Mouse (Mus musculus) T-helper 2 cell (primary cell): ENCODE results near the gene Heatr5a.

Experiments used
- in situ Hi-C: fragments of 300-600 bp; cut with MboI, MseI; formaldehyde crosslinking; loops from one replicate; pipeline ENCODE4 v1.15.1; 2025; ENCODE audit warnings: high pct_unique_total_duplicates

Gene Heatr5a

DNA sequence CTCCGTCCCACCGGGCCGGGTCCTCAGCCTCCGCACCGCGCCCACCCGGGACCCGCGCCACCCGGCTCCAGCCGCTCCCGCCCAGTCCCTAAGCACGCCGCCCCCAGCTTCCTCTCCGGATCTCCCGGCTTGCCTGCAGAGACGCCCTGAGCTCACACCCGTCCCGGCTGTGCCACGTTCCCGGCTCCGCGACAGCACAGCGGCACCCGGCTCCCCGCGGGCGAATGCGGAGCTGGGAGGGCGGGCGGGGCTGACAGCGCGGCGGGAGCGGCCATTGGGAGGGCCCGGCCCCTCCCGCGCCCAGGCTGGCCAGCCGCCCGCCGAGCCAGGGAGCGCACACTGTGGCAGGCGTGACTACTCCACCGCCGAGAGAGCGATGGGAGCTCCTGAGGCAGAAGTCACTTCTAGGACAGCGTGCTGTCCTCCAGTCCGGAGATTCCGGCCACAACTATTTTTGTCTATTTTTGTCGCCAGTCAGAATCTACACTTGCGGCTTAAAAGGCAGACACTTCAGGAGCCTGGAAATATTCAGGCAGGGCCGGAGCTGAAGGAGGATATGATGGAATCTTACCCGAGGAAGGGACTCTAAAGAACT is at the start of gene Heatr5a:
Gene Heatr5a (minus strand): TSS at position 252 of the 595 bp plus-strand sequence.
- in situ Hi-C loops = no loop called here

DNA sequence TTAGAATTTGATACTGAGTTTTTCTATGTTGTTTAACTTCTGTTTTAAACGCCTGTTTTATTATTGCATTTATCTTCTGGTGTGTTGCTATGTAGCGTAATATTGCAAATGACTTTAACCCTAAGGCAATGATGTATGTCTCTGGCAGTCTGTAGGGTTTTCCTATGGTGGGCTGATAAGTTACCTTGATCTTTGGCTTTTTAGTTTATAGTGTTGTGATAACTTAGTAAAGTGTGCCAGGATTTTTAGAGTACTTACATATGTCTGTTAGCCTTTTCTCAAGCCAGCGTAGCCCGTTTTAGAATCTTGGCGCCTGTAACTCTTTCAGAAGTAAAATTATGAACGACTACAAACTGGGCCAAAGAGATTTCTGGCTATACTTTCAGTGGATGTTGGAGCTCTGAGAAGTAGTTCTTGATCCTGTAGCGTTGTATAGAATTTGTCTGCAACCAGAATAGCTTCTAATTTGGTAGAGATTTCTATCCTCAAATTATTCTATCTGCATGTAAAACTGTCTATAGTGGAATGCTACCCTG is 43.4 kb upstream of the Heatr5a start:
- in situ Hi-C loops = loop anchor here (10.0 kb wide), 1 partner anchor 620 kb away; no protein-coding TSS in a partner anchor

DNA sequence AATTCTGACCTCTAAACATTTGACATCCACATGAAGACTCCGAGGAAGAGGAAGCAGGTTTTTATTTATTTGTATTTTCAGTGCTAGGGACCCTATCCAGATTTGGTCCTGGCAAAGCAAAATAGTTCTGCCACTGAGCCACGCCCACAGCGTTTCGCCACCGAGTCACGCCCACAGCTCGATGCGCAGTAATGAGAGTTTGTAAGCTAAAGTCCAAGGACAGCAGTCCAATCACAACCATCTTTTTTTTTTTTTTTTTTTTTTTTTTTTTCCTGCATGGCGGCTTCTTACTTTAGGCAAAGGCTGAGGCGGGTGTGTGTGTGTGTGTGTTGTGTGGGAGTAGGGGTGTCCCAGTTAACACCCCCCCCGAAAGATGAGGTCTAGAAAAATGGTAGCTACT is 42.9 kb upstream of the Heatr5a start:
- in situ Hi-C loops = loop anchor here (10.0 kb wide), 1 partner anchor 621 kb away; no protein-coding TSS in a partner anchor

DNA sequence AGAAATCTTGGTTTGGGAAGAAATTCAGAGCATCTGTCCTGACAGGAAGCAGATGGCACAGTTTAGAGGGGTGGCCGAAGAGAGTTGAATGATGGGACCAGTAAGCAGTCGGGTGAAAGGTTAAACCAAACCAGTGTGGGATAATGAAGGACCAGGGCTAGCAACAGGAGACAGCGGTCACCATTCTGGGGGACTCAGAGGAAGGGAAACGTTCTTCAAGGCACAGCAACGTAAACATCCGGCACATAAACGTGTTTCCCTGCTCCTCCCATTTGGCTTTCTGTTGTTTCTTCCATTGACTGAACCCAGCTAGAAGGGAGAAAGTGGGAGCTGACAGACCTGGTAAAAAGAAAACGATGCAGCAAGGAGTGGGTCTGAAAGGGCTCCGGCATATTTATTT is 42.2 kb upstream of the Heatr5a start:
- in situ Hi-C loops = loop anchor here (10.0 kb wide), 1 partner anchor 622 kb away; no protein-coding TSS in a partner anchor

DNA sequence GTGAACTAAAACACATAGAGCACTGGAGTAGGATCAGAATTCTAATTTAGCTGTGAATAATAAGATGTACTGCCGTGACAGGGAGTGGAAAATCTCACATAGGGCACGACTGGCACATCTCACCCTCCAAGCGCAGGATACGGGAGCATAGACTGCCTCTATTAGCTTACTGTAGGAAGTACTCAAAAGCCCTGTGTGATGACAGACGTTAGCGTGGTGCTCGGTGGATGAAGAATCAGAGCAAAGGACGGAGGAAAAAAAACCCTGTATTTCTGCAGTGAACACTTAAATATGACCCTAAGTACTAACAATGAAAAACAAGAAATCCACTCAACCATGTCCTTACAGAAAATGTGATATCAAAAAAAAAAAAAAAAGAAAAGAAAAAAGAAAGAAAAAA is 41.0 kb upstream of the Heatr5a start:
- in situ Hi-C loops = loop anchor here (10.0 kb wide), 1 partner anchor 623 kb away; no protein-coding TSS in a partner anchor

DNA sequence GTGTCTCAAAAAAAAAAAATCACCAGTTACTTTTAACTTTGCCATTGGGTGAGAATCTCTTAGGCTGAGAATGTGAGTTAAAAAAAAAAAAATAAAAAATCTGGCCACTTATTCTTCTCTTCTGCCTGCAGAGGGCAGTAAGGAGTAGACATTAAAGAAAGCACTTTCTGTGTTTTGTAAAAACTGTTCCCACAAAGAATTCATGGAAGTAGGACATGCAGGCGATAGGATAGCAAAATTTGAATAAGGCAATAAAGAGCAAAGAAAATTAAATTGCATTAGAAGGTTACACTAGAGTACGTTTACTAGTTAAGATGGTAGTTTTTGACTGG is 39.5 kb upstream of the Heatr5a start:
- in situ Hi-C loops = loop anchor here (10.0 kb wide), 1 partner anchor 624 kb away; no protein-coding TSS in a partner anchor

DNA sequence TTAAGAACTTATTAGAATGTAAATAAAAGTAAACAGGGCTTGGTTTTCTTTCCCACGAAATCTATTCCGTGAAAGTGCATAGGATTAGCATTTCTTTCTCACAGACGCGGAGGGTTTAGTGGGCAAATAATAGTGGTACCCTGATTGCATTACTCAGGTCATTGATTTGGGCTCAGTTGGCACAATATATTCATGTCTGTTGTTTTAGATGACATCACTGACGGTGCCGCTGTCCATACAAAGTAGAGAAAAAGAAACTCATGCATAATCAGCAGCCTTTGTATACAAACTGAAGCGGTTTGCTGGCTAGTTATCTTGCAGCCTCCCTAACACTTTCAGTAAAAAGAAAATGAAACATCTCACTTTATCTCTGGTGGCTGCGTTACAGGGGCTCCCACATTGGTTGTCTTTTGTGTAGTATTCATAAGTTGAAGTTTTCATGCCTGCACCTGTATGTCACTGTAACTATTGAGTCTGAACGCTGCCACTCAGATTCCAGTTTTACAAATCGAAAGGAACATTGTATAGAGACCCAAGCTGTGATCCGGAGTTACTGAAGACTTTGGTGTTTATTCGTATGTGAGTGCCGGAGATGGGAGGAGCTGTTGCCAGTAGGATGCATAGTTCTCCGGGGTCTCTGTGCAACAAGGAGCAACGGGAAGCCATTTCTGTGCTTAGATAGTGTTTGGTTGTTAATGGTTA is 39.0 kb upstream of the Heatr5a start:
- in situ Hi-C loops = loop anchor here (5.0 to 10.0 kb wide), 2 partner anchors 198 to 625 kb away; no protein-coding TSS in a partner anchor

DNA sequence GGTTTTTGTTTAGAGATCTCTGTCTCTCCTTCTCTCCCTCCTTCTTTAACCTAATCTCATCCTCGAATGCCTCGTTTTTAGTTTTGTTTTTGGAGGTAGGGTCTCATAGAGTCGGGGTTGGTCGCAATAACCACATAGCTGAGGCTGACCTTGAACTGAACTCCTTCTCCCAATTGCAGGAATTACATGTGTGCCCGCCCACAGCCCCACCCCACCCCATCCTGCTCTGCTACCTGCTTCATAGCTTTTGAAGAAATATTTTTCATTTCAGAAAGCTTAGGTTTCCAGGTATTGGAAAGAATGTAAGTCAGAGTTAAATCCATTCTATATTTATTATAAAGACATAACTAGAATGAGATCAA is 35.5 kb upstream of the Heatr5a start:
- in situ Hi-C loops = loop anchor here (5.0 kb wide), 1 partner anchor 194 kb away; no protein-coding TSS in a partner anchor

DNA sequence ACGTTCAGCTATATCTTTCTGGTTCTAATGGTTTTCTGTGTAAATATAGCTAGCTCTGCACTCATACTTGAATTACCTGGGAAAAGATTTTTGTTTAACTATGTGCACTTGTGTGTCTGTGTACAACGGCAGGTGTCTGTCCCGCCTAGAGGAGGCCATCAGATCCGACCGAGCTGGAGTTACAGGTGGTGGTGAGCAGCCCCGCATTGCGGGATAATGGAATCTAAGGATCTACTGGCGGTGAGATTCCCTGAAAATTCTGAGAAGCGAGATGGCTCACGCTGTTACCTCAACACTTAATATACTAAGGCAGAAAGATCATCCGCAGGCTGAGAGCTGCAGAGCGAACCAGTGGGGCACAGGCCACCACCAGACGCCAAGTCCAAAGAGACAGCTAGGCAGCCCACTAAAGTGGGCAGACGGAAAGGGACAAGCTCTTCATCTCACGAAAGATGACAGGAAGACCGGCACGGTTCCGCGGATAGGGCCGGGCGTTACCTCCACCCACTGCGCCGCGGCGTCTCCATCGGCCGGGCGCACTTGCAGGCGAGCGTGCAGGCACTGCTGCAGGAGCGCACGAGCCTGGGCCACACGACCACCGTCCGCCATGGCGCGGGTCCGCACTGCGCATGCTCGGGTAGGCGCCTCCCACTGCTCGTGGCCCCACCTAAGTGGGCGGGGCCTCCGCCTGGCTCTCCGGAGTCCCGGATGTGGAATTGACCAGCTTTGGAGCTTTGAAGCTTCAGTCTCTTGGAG is 34.9 kb upstream of the Heatr5a start, which contains the start of gene Dtd2:
Gene Dtd2 (minus strand): TSS at position 625 of the 756 bp plus-strand sequence.
- in situ Hi-C loops = loop anchor here (5.0 kb wide), 1 partner anchor 194 kb away; no protein-coding TSS in a partner anchor

DNA sequence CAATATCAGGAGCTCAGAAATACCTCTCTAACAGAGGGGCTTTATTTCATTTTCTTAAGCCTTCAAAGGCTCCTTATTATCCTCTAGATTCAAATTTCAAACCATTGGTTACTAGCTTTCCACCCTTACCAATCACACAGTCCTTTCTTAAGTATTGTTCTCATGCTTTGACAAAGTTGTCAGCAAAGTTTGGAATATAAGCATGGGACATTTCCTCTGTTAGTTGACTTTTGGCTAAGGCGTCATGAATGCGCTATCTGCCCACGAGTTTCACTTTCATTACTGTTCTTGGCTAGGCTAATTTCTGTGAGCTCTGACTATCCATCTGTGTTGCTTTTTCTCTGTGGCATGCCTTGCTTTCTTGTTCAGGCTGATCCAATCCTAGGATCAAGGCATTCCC is 31.6 kb upstream of the Heatr5a start:
- in situ Hi-C loops = loop anchor here (5.0 kb wide), 1 partner anchor 35 kb away; no protein-coding TSS in a partner anchor

DNA sequence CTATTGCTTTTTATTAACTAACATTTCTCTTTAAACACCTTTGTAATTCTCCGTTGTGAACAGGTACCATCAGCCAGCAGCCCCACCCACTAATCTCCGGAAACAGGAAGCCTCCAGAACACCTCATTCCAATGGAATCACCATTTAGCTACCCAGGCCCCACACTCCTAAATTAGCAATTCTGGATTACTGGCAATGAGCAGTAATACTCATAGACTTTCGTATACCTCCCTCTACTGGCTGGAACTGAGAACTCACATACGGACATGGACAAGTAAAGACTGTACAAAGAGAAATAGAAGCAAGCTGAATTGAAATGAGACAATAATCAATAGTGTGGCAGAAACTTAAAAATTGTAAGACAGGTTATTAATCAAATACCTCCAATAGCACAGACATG is 30.4 kb upstream of the Heatr5a start:
- in situ Hi-C loops = loop anchor here (5.0 kb wide), 1 partner anchor 34 kb away; no protein-coding TSS in a partner anchor

DNA sequence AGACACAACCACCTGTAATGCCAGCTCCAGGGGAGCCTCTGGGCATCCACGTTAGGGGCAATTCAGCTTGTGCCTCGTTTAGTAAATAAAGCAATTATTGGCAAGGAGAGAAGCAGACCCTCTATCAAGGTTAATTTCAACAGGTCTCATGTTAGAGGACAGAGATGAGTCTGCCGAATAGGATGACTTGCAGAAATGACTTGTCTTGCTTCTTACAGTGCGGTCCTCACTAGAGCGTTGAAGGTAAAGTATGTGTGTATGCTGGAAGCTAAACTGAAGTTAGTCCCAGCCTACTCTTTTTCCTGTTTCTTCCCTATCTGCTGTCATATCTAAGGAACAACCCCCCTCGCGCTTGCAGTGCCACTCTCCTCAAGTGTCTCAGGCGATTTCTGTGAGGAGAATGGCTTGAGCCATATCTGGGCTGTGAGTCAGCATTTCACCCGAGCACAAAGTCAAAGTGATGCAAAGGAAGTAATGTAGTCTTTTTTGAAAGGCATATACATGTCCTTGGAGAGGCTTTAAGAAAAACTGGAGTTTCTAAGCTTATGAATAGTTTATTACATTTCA is 27.3 kb upstream of the Heatr5a start:
- in situ Hi-C loops = no loop called here

DNA sequence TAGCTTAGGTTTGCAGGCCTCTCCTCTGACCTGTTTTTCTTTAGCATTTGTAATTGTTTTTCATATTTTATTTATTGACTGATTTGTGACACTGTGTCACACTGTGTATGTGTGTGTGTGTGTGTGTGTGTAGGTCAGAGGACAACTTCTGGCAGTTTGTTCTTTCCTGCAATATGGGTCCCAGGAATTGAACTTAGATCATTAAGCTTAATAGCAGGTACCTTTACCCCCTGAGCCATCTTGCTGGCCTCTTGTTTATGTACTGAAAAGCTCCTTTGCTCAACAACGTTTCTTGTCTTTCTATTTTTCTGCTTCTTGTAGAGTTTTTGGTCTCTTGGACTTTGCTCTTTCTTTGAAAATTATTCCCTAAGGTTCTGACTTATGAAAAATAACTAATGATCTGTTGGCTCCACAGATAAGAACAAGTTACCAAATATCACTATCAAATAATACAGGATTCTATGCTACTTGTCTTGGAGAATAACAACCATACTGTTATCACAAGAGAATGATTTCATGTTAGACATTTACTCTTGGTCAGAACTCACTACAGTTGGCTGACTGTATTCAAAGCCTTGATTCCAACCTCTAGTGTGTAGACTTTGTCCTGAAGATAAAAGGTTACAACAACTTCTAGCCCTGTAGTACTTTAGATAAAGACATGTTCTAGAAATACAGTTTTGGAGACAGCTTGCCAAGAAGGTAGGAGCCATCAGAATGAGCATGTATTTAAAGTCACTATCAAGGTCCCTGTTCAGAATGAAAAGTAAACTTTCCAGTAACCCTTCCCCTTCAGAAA is 24.8 kb upstream of the Heatr5a start:
- in situ Hi-C loops = no loop called here

DNA sequence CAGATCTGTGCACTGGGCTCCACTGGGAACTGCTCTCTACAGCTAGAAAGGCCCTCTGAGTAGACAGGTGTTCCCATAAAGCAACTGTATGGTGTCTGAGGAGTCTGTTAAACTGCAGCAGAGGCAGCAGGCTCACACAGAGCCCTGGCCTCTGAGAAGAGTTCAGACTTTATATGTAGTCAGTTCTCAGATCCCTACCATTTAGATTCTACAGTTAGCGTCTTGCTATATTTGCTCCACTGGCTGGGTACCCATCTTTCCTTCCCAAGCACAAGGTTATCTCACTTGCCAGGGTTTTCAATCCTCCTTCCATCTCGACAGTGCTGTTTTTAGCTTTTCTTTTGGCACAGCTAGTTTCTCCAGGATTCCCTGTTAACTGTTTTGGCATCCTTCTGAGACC is 19.5 kb upstream of the Heatr5a start:
- in situ Hi-C loops = no loop called here

DNA sequence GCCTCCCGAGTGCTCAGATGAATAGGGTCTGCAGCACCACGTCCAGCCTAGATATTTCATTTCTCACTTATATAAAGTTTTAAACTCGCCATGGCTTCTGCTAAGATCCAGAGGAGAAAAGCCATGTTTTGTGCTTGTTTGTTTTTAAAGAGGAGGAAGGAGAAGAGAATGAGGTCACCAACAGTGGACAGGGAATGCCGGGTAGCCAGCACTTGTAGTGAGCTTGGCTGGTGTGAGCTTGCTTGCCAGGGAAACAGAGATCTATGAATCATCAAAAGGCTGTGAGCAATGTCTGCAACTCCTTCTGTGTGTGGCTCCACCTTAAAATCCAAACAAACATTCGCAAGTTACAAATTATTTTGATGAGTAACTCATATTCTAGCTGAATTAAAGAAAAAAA is 17.4 kb upstream of the Heatr5a start:
- in situ Hi-C loops = no loop called here

DNA sequence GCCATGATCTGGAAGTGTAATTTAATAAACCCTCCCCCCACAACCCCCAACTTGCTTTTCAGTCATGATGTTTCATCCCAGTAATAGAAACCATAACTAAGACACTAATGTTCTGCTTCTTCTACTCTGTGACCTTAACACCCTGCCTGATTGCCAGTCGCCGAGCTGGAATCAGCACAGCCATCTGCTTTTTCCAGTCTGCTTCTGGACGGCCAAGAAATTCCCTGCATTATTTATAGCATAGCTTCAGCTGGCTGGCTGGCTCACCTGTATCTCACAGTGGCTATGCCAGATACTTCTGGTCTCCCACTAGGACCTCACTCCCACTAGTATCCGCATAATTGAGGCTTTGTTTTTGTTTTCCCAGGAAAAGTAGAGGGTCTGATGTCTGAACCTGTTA is 14.7 kb upstream of the Heatr5a start:
- in situ Hi-C loops = no loop called here

DNA sequence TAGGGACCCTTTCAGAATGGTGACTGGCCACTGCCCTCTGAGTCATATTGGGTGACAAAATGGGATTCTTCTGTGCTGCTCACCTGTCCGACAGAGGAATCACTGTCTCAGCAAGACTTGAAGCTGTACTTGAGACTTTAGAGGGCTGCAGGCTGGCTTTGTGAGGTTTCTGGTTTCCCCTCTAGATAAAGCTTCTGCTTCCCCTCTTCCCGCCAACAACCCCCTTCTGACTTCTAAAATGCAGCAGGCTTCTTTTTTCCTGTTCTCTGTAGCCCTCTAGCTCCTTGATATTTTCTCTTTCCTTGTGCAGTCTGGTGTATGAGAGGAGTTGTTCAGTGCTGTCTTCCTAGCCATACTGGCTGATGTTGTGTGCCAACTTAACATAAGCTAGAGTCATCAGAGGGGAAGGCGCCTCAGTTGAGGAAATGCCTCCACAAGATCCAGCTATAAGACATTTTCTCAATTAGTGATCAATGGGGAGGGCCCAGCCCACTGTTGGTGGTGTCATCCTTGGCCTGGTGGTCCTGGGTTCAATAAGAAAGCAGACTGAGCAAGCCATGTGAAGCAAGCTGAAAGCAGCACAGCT is 14.1 kb upstream of the Heatr5a start:
- in situ Hi-C loops = no loop called here

DNA sequence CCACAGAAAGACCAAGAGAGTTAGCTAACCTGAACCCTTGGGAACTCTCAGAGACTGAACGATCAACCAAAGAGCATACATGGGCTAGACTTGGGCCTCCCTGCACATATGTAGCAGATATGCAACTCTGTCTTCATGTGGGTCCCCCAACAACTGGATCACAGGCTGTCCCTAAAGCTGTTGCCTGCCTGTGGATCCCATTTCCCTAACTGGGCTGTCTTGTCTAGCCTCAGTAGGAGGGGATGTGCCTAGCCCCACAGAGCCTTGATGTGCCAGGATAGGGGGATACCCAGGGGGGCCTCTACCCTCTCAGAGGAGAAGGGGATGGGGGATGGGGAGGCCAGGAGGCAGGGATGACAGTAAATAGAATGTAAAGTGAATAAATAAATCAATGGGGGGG is 12.5 kb upstream of the Heatr5a start:
- in situ Hi-C loops = no loop called here

DNA sequence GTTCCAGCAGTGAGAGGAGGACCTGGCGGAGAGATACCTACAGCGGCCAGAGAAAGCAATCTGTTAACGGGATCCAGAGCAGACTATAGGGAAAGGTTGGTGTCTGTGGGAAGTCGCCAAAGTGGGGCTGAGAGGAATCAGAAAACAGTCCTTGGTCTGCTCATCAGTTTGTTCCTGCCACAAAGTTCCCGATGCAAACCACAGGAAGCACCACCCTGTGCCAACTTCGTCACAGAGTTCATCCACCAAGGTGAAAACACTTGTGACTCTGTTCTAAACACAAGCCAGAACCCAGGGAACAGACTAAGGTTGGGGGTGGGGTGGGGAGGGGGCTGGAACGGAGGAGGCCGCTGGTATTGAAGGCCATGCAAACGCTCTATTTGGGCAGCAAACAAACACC is 5.4 kb upstream of the Heatr5a start:
- in situ Hi-C loops = no loop called here

DNA sequence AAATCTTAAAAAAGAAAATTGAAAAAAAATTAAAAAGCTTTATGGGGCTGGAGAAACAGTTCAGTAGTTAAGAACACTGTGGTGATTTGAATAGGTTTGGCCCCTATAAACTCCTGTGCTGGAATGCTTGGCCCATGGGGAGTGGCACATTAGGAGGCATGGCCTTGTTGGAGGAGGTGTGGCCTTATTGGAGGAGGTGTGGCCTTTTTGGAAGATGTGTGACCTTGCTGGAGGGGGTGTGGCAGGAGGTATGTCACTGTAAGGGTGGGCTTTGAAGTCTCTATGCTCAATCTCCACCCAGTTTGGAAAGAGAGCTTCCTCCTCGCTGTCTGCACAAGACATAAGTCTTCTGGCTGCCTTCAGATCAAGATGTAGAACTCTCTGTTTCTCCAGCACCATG is 3.3 kb upstream of the Heatr5a start:
- in situ Hi-C loops = no loop called here
